In genomic region chr9:13297668-13298512, GRCm38 (mm10) we compare ENCODE assay signal across 8 mouse cellular contexts. TPM values are rescaled to one million over a fixed set of nuclear protein-coding genes. Genes with fewer than 3 reads are reported as not detected.
A peak's percentile ranks its signal among the peaks of the same experiment; 100 is the strongest.
DNase-seq lines count a peak whose midpoint lies in the region; ATAC-seq and TF ChIP-seq lines count a peak whose summit lies in the region.

Gene Maml2 (plus strand): TSS chr9:13297957.

- H3K4me2 ChIP-seq in embryonic facial prominence, embryonic 13.5 days, result peak within 1 kb of the TSS; percentile 96
- peak within 1 kb of the TSS; percentile 97 for H3K4me2 ChIP-seq in heart, embryonic 13.5 days
- H3K4me2 ChIP-seq in kidney, postnatal 0 days (ENCODE audit: low read length), result peak within 1 kb of the TSS; percentile 74
- H3K4me2 ChIP-seq in neural tube, embryonic 15.5 days, result peak within 1 kb of the TSS; percentile 93

- H3K4me3 ChIP-seq in embryonic facial prominence, embryonic 13.5 days, result peak within 1 kb of the TSS; percentile 58
- peak within 1 kb of the TSS; percentile 74 for H3K4me3 ChIP-seq in heart, embryonic 13.5 days
- peak within 1 kb of the TSS; percentile 64 for H3K4me3 ChIP-seq in kidney, postnatal 0 days (replicated peaks; ENCODE audit: low read depth, low read length)
- peak within 1 kb of the TSS; percentile 90 for H3K4me3 ChIP-seq in lung, adult 2 months (replicated peaks; ENCODE audit: extremely low read depth, low read depth, low read length)
- H3K4me3 ChIP-seq in neural tube, embryonic 15.5 days (replicated peaks), result peak within 1 kb of the TSS; percentile 66

- peak; percentile 41; the same call in 1 of the 2 replicates for TF ChIP-seq POLR2A in lung, adult 2 months (IDR thresholded peaks at IDR 0.05; ENCODE audit: borderline replicate concordance, extremely low read depth, low read depth, low read length)

- WGBS in embryonic facial prominence, embryonic 13.5 days, result under 1% methylated on average over 23 of the region's 23 CpGs
- WGBS in heart, embryonic 13.5 days, result 1% methylated on average over 23 of the region's 23 CpGs
- 0% methylated on average over 23 of the region's 23 CpGs for WGBS in kidney, postnatal 0 days
- 2% methylated on average over 23 of the region's 23 CpGs for WGBS in lung, adult 2 months
- WGBS in neural tube, embryonic 15.5 days, result under 1% methylated on average over 23 of the region's 23 CpGs

- TF ChIP-seq CTCF in kidney, postnatal 0 days (IDR thresholded peaks at IDR 0.05; ENCODE audit: low read depth), result peak; percentile 46
- 0 out of 2 replicates have a peak, but pooled peaks have one; percentile 5 for TF ChIP-seq CTCF in lung, adult 2 months (IDR thresholded peaks at IDR 0.05; ENCODE audit: insufficient read depth, low read length)

- H3K27me3 ChIP-seq in embryonic facial prominence, embryonic 13.5 days, result no peaks in the 10 kb centered on the region
- no peaks in the 10 kb centered on the region for H3K27me3 ChIP-seq in heart, embryonic 13.5 days (replicated peaks)
- H3K27me3 ChIP-seq in kidney, postnatal 0 days (ENCODE audit: insufficient read depth, low read length), result no peaks in the 10 kb centered on the region
- no peaks in the 10 kb centered on the region for H3K27me3 ChIP-seq in neural tube, embryonic 15.5 days (replicated peaks)

- H3K9ac ChIP-seq in embryonic facial prominence, embryonic 13.5 days, result peak within 1 kb of the TSS; percentile 77
- peak within 1 kb of the TSS; percentile 89 for H3K9ac ChIP-seq in heart, embryonic 13.5 days
- H3K9ac ChIP-seq in kidney, postnatal 0 days (ENCODE audit: low read depth, low read length), result peak within 1 kb of the TSS; percentile 71
- peak within 1 kb of the TSS; percentile 72 for H3K9ac ChIP-seq in neural tube, embryonic 15.5 days (replicated peaks)

- no peaks in the 10 kb centered on the region for H3K36me3 ChIP-seq in embryonic facial prominence, embryonic 13.5 days
- no peaks in the 10 kb centered on the region for H3K36me3 ChIP-seq in heart, embryonic 13.5 days
- no peaks in the 10 kb centered on the region for H3K36me3 ChIP-seq in kidney, postnatal 0 days (ENCODE audit: insufficient read depth, low read length)
- no peaks in the 10 kb centered on the region for H3K36me3 ChIP-seq in neural tube, embryonic 15.5 days

- ATAC-seq in embryonic facial prominence, embryonic 13.5 days (ENCODE audit: insufficient number of reproducible peaks, insufficient read depth, low FRiP score, low TSS enrichment, low read depth), result peak; percentile 79
- ATAC-seq in heart, embryonic 13.5 days (ENCODE audit: extremely low read depth, insufficient number of reproducible peaks, low FRiP score, low TSS enrichment), result peak; percentile 69
- ATAC-seq in kidney, postnatal 0 days (replicated peaks; ENCODE audit: low FRiP score, low read depth), result peak; percentile 65
- peak; percentile 72 for ATAC-seq in neural tube, embryonic 15.5 days (ENCODE audit: low FRiP score)

- peaks cover 50% of the 10 kb centered on the region for H3K4me1 ChIP-seq in embryonic facial prominence, embryonic 13.5 days
- peaks cover 53% of the 10 kb centered on the region for H3K4me1 ChIP-seq in heart, embryonic 13.5 days
- H3K4me1 ChIP-seq in kidney, postnatal 0 days (replicated peaks; ENCODE audit: insufficient read depth, low read length), result peaks cover 29% of the 10 kb centered on the region
- peaks cover 20% of the 10 kb centered on the region for H3K4me1 ChIP-seq in lung, adult 2 months (ENCODE audit: control insufficient read depth, insufficient read depth, low read length)
- H3K4me1 ChIP-seq in neural tube, embryonic 15.5 days, result peaks cover 55% of the 10 kb centered on the region

- H3K27ac ChIP-seq in embryonic facial prominence, embryonic 13.5 days, result peak within 1 kb of the TSS; percentile 80
- H3K27ac ChIP-seq in heart, embryonic 13.5 days (replicated peaks), result peak within 1 kb of the TSS; percentile 91
- peak within 1 kb of the TSS; percentile 76 for H3K27ac ChIP-seq in kidney, postnatal 0 days
- peak within 1 kb of the TSS; percentile 82 for H3K27ac ChIP-seq in neural tube, embryonic 15.5 days (replicated peaks)

- DNase-seq in CD4-positive helper T cell, adult 2 months (ENCODE audit: low read depth, low spot score), result peak; percentile 75
- peak; percentile 50 to 69 for DNase-seq in adrenal gland, postnatal 36 days
- DNase-seq in kidney, postnatal 0 days (ENCODE audit: low spot score), result peak; percentile 78
- peak; percentile 72 for DNase-seq in lung, adult 2 months
- DNase-seq in thymus, adult 18-20 months, result peak; percentile 74 to 80

- no peaks in the 10 kb centered on the region for H3K9me3 ChIP-seq in embryonic facial prominence, embryonic 13.5 days
- no peaks in the 10 kb centered on the region for H3K9me3 ChIP-seq in heart, embryonic 13.5 days
- H3K9me3 ChIP-seq in kidney, postnatal 0 days (replicated peaks; ENCODE audit: low read length), result no peaks in the 10 kb centered on the region
- no peaks in the 10 kb centered on the region for H3K9me3 ChIP-seq in neural tube, embryonic 15.5 days (replicated peaks)

RNA-seq across cellular contexts. Expression of gene Maml2, which starts in this region (rescaled TPM):
- 1 to 10 TPM; 5.9 to 7.4 TPM for total RNA-seq in adrenal gland, postnatal 36 days (2021)
- polyA plus RNA-seq in embryonic facial prominence, embryonic 13.5 days (2015; fragmentation: Nextera tagmentation; extraction: Ambion mirVana), result 13.0 and 15.6 TPM in 2 replicates
- polyA plus RNA-seq in heart, embryonic 13.5 days (2015; fragmentation: Nextera tagmentation; extraction: Ambion mirVana), result 9.5 and 9.8 TPM in 2 replicates
- 10.0 and 11.2 TPM in 2 replicates for polyA plus RNA-seq in kidney, postnatal 0 days (2015; fragmentation: Nextera tagmentation; extraction: Ambion mirVana)
- 16.7 and 17.1 TPM in 2 replicates for polyA plus RNA-seq in lung, adult 2 months (2012; rRNA removed)
- 12.0 TPM in 2 replicates for polyA plus RNA-seq in neural tube, embryonic 15.5 days (2015; fragmentation: Nextera tagmentation; extraction: Ambion mirVana)

Comparison
In these comparisons a context has a peak if more than half of its experiments do, and no peak if none do; other contexts are left out.
1. Peak in every context shown above with its lines: DNase-seq, ATAC-seq, H3K4me3 ChIP-seq and H3K27ac ChIP-seq.